Mouse (Mus musculus): ENCODE measurements around the gene Arl16. TPM values are rescaled to one million over a fixed set of nuclear protein-coding genes. Genes with fewer than 3 reads are reported as not detected.

The Arl16 gene
- polyA plus RNA-seq, 1 experiment = 13.2 TPM

GRCm38 (mm10) chr11:120417852-120418251 lies 49.6 kb downstream of the Arl16 start:
- H3K36me3 ChIP-seq (ENCODE audit: control insufficient read depth, insufficient read depth, low read length) = peaks cover 30% of the 10 kb centered on the region
- TF ChIP-seq CTCF (IDR thresholded peaks at IDR 0.05; ENCODE audit: extremely low read depth, insufficient read depth, insufficient read length, insufficient replicate concordance) (no peak), POLR2A (IDR thresholded peaks at IDR 0.05; ENCODE audit: low read depth, low read length) (no peak)
- H3K27me3 ChIP-seq (ENCODE audit: control insufficient read depth, insufficient read depth, low read length) = no peaks in the 10 kb centered on the region
- WGBS = 95% methylated on average over 7 of the region's 7 CpGs
- no peak overlapping the region for H3K27ac ChIP-seq (ENCODE audit: insufficient read depth, low read length)
- no peak for DNase-seq (ENCODE audit: low read depth in 1 of 2, low spot score in 2 of 2)
- H3K4me3 ChIP-seq (ENCODE audit: extremely low read depth, insufficient read depth, insufficient read length) = no peak overlapping the region
- H3K4me1 ChIP-seq (ENCODE audit: control insufficient read depth, insufficient read depth, insufficient read length) = no peaks in the 10 kb centered on the region

Other genes starting within 250 kb of the Arl16 start
- gene Bahcc1, start 234.7 kb downstream of the Arl16 start, polyA plus RNA-seq (2012; rRNA removed) = 3.6 and 4.0 TPM in 2 replicates
- 951 and 978 TPM in 2 replicates for gene Actg1, start 119.1 kb downstream of the Arl16 start, polyA plus RNA-seq (2012; rRNA removed)
- gene Fscn2, start 106.1 kb downstream of the Arl16 start, polyA plus RNA-seq (2012; rRNA removed) = 0.08 TPM in 1 of 2 replicates, not detected in the other
- gene Faap100, start 88.8 kb downstream of the Arl16 start, polyA plus RNA-seq (2012; rRNA removed) = 36.5 and 53.8 TPM in 2 replicates
- gene Nploc4, start 29.9 kb downstream of the Arl16 start, polyA plus RNA-seq (2012; rRNA removed) = 25.3 and 31.0 TPM in 2 replicates
- 7.9 and 9.1 TPM in 2 replicates for gene Tspan10, start 25.0 kb downstream of the Arl16 start, polyA plus RNA-seq (2012; rRNA removed)
- gene Pde6g, start 14.1 kb downstream of the Arl16 start, polyA plus RNA-seq (2012; rRNA removed) = 0.14 and 0.35 TPM in 2 replicates
- gene Oxld1, start 9.5 kb downstream of the Arl16 start, polyA plus RNA-seq (2012; rRNA removed) = 9.1 and 11.0 TPM in 2 replicates
- 11.2 TPM in 2 replicates for gene Ccdc137, start 9.5 kb downstream of the Arl16 start, polyA plus RNA-seq (2012; rRNA removed)
- 55.1 and 55.7 TPM in 2 replicates for gene Mrpl12, start 17.0 kb upstream of the Arl16 start, polyA plus RNA-seq (2012; rRNA removed)
- 36.5 and 48.1 TPM in 2 replicates for gene Slc25a10, start 24.2 kb upstream of the Arl16 start, polyA plus RNA-seq (2012; rRNA removed)
- gene Gcgr, start 63.1 kb upstream of the Arl16 start, polyA plus RNA-seq (2012; rRNA removed) = 0.30 and 0.36 TPM in 2 replicates
- gene Mcrip1, start 82.1 kb upstream of the Arl16 start, polyA plus RNA-seq (2012; rRNA removed) = 79.9 and 99.4 TPM in 2 replicates
- gene Ppp1r27, start 83.5 kb upstream of the Arl16 start, polyA plus RNA-seq (2012; rRNA removed) = not detected in 2 replicates
- 76.8 and 79.2 TPM in 2 replicates for gene P4hb, start 105.6 kb upstream of the Arl16 start, polyA plus RNA-seq (2012; rRNA removed)
- gene Arhgdia, start 114.0 kb upstream of the Arl16 start, polyA plus RNA-seq (2012; rRNA removed) = 620 and 856 TPM in 2 replicates
- gene Alyref, start 130.8 kb upstream of the Arl16 start, polyA plus RNA-seq (2012; rRNA removed) = 22.1 and 27.2 TPM in 2 replicates
- 80.1 and 101 TPM in 2 replicates for gene Anapc11, start 130.8 kb upstream of the Arl16 start, polyA plus RNA-seq (2012; rRNA removed)
- gene Npb, start 140.9 kb upstream of the Arl16 start, polyA plus RNA-seq (2012; rRNA removed) = 4.4 and 5.5 TPM in 2 replicates
- gene Pcyt2, start 150.3 kb upstream of the Arl16 start, polyA plus RNA-seq (2012; rRNA removed) = 139 and 165 TPM in 2 replicates
- 119 and 139 TPM in 2 replicates for gene Sirt7, start 157.6 kb upstream of the Arl16 start, polyA plus RNA-seq (2012; rRNA removed)
- 29.9 and 31.3 TPM in 2 replicates for gene Mafg, start 166.0 kb upstream of the Arl16 start, polyA plus RNA-seq (2012; rRNA removed)
- gene Pycr1, start 176.2 kb upstream of the Arl16 start, polyA plus RNA-seq (2012; rRNA removed) = 7.5 and 8.7 TPM in 2 replicates
- gene Myadml2, start 180.6 kb upstream of the Arl16 start, polyA plus RNA-seq (2012; rRNA removed) = 0.83 and 1.5 TPM in 2 replicates
- gene Notum, start 193.6 kb upstream of the Arl16 start, polyA plus RNA-seq (2012; rRNA removed) = 0.08 and 0.38 TPM in 2 replicates
- gene Aspscr1, start 205.4 kb upstream of the Arl16 start, polyA plus RNA-seq (2012; rRNA removed) = 84.5 and 89.1 TPM in 2 replicates
- gene Cenpx, start 246.1 kb upstream of the Arl16 start, polyA plus RNA-seq (2012; rRNA removed) = 44.1 and 52.2 TPM in 2 replicates
- gene Lrrc45, start 246.3 kb upstream of the Arl16 start, polyA plus RNA-seq (2012; rRNA removed) = 33.5 and 34.9 TPM in 2 replicates